Mouse (Mus musculus) olfactory bulb, adult 2 months (tissue): Measurements from ENCODE around the gene 1700013F07Rik.
"Not testable (repeated sequence)": the region's sequence is repeated elsewhere in the genome, so short reads cannot be mapped to it uniquely, and the experiment has no call there.

Source experiments
- CTCF ChIP-seq: fragments of 200-500 bp; IDR thresholded peaks from 2 replicates; pipeline ENCODE4 v1.5.1; 2012; ENCODE audit warnings: low read depth, mild to moderate bottlenecking, low read length, moderate library complexity; ENCODE audit not compliant: insufficient read depth
- POLR2A ChIP-seq: fragments of 200-500 bp; IDR thresholded peaks from 2 replicates; pipeline ENCODE4 v1.6.1; 2012; ENCODE audit warnings: mild to moderate bottlenecking, low read depth, low read length, moderate library complexity; ENCODE audit not compliant: insufficient read depth

- not testable (repeated sequence) for TF ChIP-seq CTCF, POLR2A
Measured at GRCm38 (mm10) chr3:108569636-108570035, 35.7 kb downstream of the 1700013F07Rik start.
